Mouse (Mus musculus): ENCODE data around the gene Tead1. TPM values are rescaled to one million over a fixed set of nuclear protein-coding genes. Genes with fewer than 3 reads are reported as not detected.

The Tead1 gene
- polyA plus RNA-seq, 1 experiment, result 25.1 TPM

DNA sequence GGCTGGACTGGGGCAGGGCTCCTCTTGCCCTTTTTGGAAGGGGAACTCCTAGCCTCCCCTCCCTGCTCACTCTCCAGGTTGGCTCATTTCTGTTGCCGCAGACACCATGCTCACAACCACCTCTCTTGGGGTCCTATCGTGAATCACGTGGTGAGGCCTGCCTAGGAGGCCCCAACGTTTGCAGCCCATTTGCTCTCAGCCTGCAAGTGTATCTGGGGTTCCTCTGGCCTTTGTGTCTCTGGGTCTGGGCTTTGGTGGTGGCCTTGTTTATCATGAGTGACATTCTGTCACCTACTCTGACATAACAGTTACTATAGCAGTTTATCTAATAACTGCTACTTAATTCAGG lies 41.8 kb downstream of the Tead1 start:
- TF ChIP-seq USF1 (IDR thresholded peaks at IDR 0.05; ENCODE audit: low read depth), result peak; percentile 18
- TF ChIP-seq CEBPB (IDR thresholded peaks at IDR 0.05; ENCODE audit: low read depth), result no peak
- no peak overlapping the region for H3K4me3 ChIP-seq (ENCODE audit: insufficient read depth, poor library complexity, severe bottlenecking)

GRCm38 (mm10) chr7:112721859-112722258 lies 42.7 kb downstream of the Tead1 start:
- H3K36me3 ChIP-seq (ENCODE audit: control insufficient read depth, insufficient read depth), result no peaks in the 10 kb centered on the region

More for the DNA sequence above, 41.8 kb downstream of the Tead1 start:
- peaks cover 69% of the 10 kb centered on the region for H3K79me3 ChIP-seq (ENCODE audit: low read depth)
- no peaks in the 10 kb centered on the region for H3K36me3 ChIP-seq (ENCODE audit: control insufficient read depth, insufficient read depth)
- peak overlapping the region; percentile 20 for H3ac ChIP-seq (ENCODE audit: control insufficient read depth, insufficient read length, low read depth)
- peaks cover 96% of the 10 kb centered on the region for H3K79me2 ChIP-seq (ENCODE audit: control insufficient read depth, insufficient read depth)
- no peaks in the 10 kb centered on the region for H3K27me3 ChIP-seq (ENCODE audit: control insufficient read depth, insufficient read depth, insufficient read length)

GRCm38 (mm10) chr7:112728399-112728798 lies 49.3 kb downstream of the Tead1 start:
- no peak for TF ChIP-seq CTCF (IDR thresholded peaks at IDR 0.05; ENCODE audit: control insufficient read depth, insufficient read depth, insufficient read length)
- TF ChIP-seq MYOG (IDR thresholded peaks at IDR 0.05; ENCODE audit: control insufficient read depth, extremely low read depth, insufficient read length), result no peak
- no peak for TF ChIP-seq CEBPB (IDR thresholded peaks at IDR 0.05; ENCODE audit: low read depth)
- no peak for TF ChIP-seq USF1 (IDR thresholded peaks at IDR 0.05; ENCODE audit: low read depth)
- TF ChIP-seq MAX (IDR thresholded peaks at IDR 0.05), result no peak
- TF ChIP-seq FOSL1 (IDR thresholded peaks at IDR 0.05; ENCODE audit: insufficient read depth, low read length, poor library complexity, severe bottlenecking), result no peak
- no peak for TF ChIP-seq MYOD1 (IDR thresholded peaks at IDR 0.05; ENCODE audit: control insufficient read depth, insufficient read length, low read depth)
- Histone ChIP-seq H3K4me3 (ENCODE audit: insufficient read depth, poor library complexity, severe bottlenecking) (no peak overlapping the region), H3K79me2 (ENCODE audit: control insufficient read depth, insufficient read depth) (peaks cover 100% of the 10 kb centered on the region), H3K79me3 (ENCODE audit: low read depth) (peaks cover 84% of the 10 kb centered on the region), H3ac (ENCODE audit: control insufficient read depth, insufficient read length, low read depth) (no peak overlapping the region), H3K27me3 (ENCODE audit: control insufficient read depth, insufficient read depth, insufficient read length) (no peaks in the 10 kb centered on the region), H3K36me3 (ENCODE audit: control insufficient read depth, insufficient read depth) (no peaks in the 10 kb centered on the region)

More at GRCm38 (mm10) chr7:112721859-112722258, 42.7 kb downstream of the Tead1 start:
- H3K4me3 ChIP-seq (ENCODE audit: insufficient read depth, poor library complexity, severe bottlenecking), result no peak overlapping the region
- H3K27me3 ChIP-seq (ENCODE audit: control insufficient read depth, insufficient read depth, insufficient read length), result no peaks in the 10 kb centered on the region
- TF ChIP-seq CTCF (IDR thresholded peaks at IDR 0.05; ENCODE audit: control insufficient read depth, insufficient read depth, insufficient read length) (no peak), USF1 (IDR thresholded peaks at IDR 0.05; ENCODE audit: low read depth) (no peak), FOSL1 (IDR thresholded peaks at IDR 0.05; ENCODE audit: insufficient read depth, low read length, poor library complexity, severe bottlenecking) (no peak), CEBPB (IDR thresholded peaks at IDR 0.05; ENCODE audit: low read depth) (no peak), MYOD1 (IDR thresholded peaks at IDR 0.05; ENCODE audit: control insufficient read depth, insufficient read length, low read depth) (no peak), MYOG (IDR thresholded peaks at IDR 0.05; ENCODE audit: control insufficient read depth, extremely low read depth, insufficient read length) (no peak)
- H3ac ChIP-seq (ENCODE audit: control insufficient read depth, insufficient read length, low read depth), result no peak overlapping the region
- H3K79me3 ChIP-seq (ENCODE audit: low read depth), result peaks cover 68% of the 10 kb centered on the region
- peaks cover 96% of the 10 kb centered on the region for H3K79me2 ChIP-seq (ENCODE audit: control insufficient read depth, insufficient read depth)

- Histone ChIP-seq H3K27me3 (ENCODE audit: control insufficient read depth, insufficient read depth, insufficient read length) (no peaks in the 10 kb centered on the region), H3K36me3 (ENCODE audit: control insufficient read depth, insufficient read depth) (no peaks in the 10 kb centered on the region), H3K79me2 (ENCODE audit: control insufficient read depth, insufficient read depth) (peaks cover 99% of the 10 kb centered on the region), H3K79me3 (ENCODE audit: low read depth) (peaks cover 69% of the 10 kb centered on the region), H3ac (ENCODE audit: control insufficient read depth, insufficient read length, low read depth) (no peak overlapping the region), H3K4me3 (ENCODE audit: insufficient read depth, poor library complexity, severe bottlenecking) (no peak overlapping the region)
- TF ChIP-seq FOSL1 (IDR thresholded peaks at IDR 0.05; ENCODE audit: insufficient read depth, low read length, poor library complexity, severe bottlenecking), result no peak
- no peak for TF ChIP-seq CEBPB (IDR thresholded peaks at IDR 0.05; ENCODE audit: low read depth)
- TF ChIP-seq MYOG (IDR thresholded peaks at IDR 0.05; ENCODE audit: control insufficient read depth, extremely low read depth, insufficient read length), result no peak
- no peak for TF ChIP-seq USF1 (IDR thresholded peaks at IDR 0.05; ENCODE audit: low read depth)
- TF ChIP-seq CTCF (IDR thresholded peaks at IDR 0.05; ENCODE audit: control insufficient read depth, insufficient read depth, insufficient read length), result no peak
- TF ChIP-seq MYOD1 (IDR thresholded peaks at IDR 0.05; ENCODE audit: control insufficient read depth, insufficient read length, low read depth), result no peak
- no peak for TF ChIP-seq MAX (IDR thresholded peaks at IDR 0.05)
These were observed 51.1 kb downstream of the Tead1 start for GRCm38 (mm10) chr7:112730209-112730608.

- Histone ChIP-seq H3K36me3 (ENCODE audit: control insufficient read depth, insufficient read depth) (no peaks in the 10 kb centered on the region), H3K4me3 (ENCODE audit: insufficient read depth, poor library complexity, severe bottlenecking) (no peak overlapping the region), H3K27me3 (ENCODE audit: control insufficient read depth, insufficient read depth, insufficient read length) (no peaks in the 10 kb centered on the region), H3K79me3 (ENCODE audit: low read depth) (peaks cover 66% of the 10 kb centered on the region), H3ac (ENCODE audit: control insufficient read depth, insufficient read length, low read depth) (no peak overlapping the region), H3K79me2 (ENCODE audit: control insufficient read depth, insufficient read depth) (peaks cover 98% of the 10 kb centered on the region)
- TF ChIP-seq USF1 (IDR thresholded peaks at IDR 0.05; ENCODE audit: low read depth) (no peak), MYOD1 (IDR thresholded peaks at IDR 0.05; ENCODE audit: control insufficient read depth, insufficient read length, low read depth) (no peak), CEBPB (IDR thresholded peaks at IDR 0.05; ENCODE audit: low read depth) (no peak), MYOG (IDR thresholded peaks at IDR 0.05; ENCODE audit: control insufficient read depth, extremely low read depth, insufficient read length) (no peak), MAX (IDR thresholded peaks at IDR 0.05) (no peak), CTCF (IDR thresholded peaks at IDR 0.05; ENCODE audit: control insufficient read depth, insufficient read depth, insufficient read length) (no peak), FOSL1 (IDR thresholded peaks at IDR 0.05; ENCODE audit: insufficient read depth, low read length, poor library complexity, severe bottlenecking) (no peak)
These were observed 52.5 kb downstream of the Tead1 start for GRCm38 (mm10) chr7:112731584-112731983.

DNA sequence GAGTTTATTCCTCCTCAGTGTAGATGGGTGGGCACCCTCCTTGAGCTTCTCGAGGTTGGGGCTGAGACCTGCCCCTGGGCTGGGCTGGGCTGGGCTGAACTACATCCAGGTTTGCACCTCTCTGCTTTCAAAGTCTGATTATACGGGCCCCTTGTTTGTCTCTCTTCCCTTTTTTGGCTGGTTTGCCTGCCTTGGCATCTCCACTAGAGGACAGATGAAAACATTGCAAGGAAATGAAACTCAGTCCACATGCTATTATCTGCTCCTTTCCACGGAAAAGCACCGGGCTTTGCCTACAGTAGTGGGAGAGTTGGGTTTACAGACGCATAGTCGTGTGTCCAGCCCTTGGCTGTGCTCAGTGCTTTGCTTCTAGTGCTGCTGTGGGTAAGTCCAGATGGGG lies 60.1 kb downstream of the Tead1 start:
- H3K4me3 ChIP-seq (ENCODE audit: insufficient read depth, poor library complexity, severe bottlenecking), result no peak overlapping the region
- H3K79me2 ChIP-seq (ENCODE audit: control insufficient read depth, insufficient read depth), result peaks cover 98% of the 10 kb centered on the region
- H3K79me3 ChIP-seq (ENCODE audit: low read depth), result peaks cover 68% of the 10 kb centered on the region
- no peaks in the 10 kb centered on the region for H3K36me3 ChIP-seq (ENCODE audit: control insufficient read depth, insufficient read depth)
- no peak for TF ChIP-seq CTCF (IDR thresholded peaks at IDR 0.05; ENCODE audit: control insufficient read depth, insufficient read depth, insufficient read length)
- TF ChIP-seq USF1 (IDR thresholded peaks at IDR 0.05; ENCODE audit: low read depth), result no peak
- TF ChIP-seq CEBPB (IDR thresholded peaks at IDR 0.05; ENCODE audit: low read depth), result no peak
- TF ChIP-seq MYOG (IDR thresholded peaks at IDR 0.05; ENCODE audit: control insufficient read depth, extremely low read depth, insufficient read length), result no peak
- TF ChIP-seq MAX (IDR thresholded peaks at IDR 0.05), result no peak
- TF ChIP-seq MYOD1 (IDR thresholded peaks at IDR 0.05; ENCODE audit: control insufficient read depth, insufficient read length, low read depth), result no peak
- no peak for TF ChIP-seq FOSL1 (IDR thresholded peaks at IDR 0.05; ENCODE audit: insufficient read depth, low read length, poor library complexity, severe bottlenecking)
- H3K27me3 ChIP-seq (ENCODE audit: control insufficient read depth, insufficient read depth, insufficient read length), result no peaks in the 10 kb centered on the region
- H3ac ChIP-seq (ENCODE audit: control insufficient read depth, insufficient read length, low read depth), result no peak overlapping the region

Data from C2C12 (cell line).